Mouse (Mus musculus): ENCODE measurements at regions not wholly inside any gene's neighbourhood (a gene's known extent, or its start where the extent isn't known, plus 50 kb on each side); places are given as distances from the start of the nearest gene placed in this dataset.

DNA sequence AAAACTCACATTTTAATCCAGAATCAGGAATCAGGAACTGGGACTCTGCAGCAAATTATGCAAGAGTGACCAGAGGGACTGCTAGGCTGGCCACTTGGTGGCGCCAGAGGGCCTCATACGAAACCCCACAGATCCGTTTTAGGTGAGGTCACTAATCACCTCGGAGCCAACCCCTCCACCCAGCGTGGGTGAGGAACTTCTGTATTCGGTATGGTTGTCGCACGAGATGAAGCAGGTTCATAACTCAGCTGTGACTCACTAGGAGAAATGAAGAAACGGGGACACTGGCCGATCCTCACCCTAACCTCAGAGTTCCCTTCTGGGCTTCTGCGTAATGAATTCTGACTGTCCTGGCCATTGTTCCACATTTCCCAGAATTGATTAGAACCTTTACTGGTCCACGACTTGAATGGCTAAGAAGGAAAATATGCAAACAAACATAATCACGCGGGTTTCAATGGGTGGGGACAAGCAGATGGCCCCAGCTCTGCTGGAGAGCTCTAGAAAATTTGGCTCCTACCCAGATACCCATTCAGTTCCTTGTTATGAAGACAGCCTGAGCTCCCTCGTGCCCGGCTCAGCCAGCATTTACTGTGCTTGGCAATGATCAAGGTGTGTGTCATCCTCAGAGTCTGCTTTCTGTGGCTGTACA is 148.1 kb downstream of the Thbs2 start:
- Histone ChIP-seq H3K27ac (ENCODE audit: low read length) (no peak overlapping the region), H3K4me3 (ENCODE audit: low read length) (no peak overlapping the region), H3K27me3 (ENCODE audit: control insufficient read depth, insufficient read depth, low read length) (no peaks in the 10 kb centered on the region), H3K9ac (ENCODE audit: low read length) (no peak overlapping the region), H3K9me3 (replicated peaks; ENCODE audit: control insufficient read depth, low read length) (peaks cover 7% of the 10 kb centered on the region), H3K36me3 (ENCODE audit: control insufficient read depth, insufficient read depth) (no peaks in the 10 kb centered on the region), H3K4me1 (ENCODE audit: control insufficient read depth, insufficient read depth, low read length) (no peaks in the 10 kb centered on the region), H3K4me2 (ENCODE audit: low read depth, low read length) (0 out of 2 replicates have a peak overlapping the region, but pooled peaks have one; percentile 16)
- WGBS, result 25% methylated on average over 16 of the region's 16 CpGs
- ATAC-seq (replicated peaks; ENCODE audit: extremely low read depth, insufficient read depth, low FRiP score), result no peak

DNA sequence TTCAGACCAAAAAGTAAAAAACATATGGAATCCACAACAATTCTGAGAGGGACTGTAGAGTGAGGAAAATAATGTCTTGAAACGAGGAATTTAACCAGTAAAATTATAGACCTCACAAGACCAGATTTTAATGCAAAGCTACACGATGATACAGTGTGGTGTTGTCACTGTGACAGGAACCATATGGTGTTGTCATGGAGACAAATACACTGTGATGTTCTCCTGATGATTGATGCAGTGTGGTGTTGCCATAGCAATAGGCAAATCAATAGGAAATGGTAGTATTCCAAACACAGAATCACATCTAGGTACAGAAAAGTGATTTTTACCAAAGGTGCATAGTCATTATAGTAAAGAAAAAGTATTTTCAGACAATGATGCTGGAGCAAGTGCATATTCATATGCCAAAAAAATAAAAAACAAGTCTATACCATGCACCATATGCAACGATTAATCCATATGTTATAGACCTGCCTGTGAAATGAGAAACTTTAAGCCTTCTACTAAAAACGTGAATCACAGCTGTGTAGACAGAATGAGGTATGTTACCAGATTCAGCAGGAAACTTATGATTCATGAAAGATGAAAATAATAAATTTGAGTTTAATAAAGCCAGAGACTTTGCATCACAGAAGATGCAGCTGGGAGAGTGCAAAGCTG is 149.6 kb downstream of the Thbs2 start:
- no peak overlapping the region for H3K9ac ChIP-seq (ENCODE audit: low read length)
- H3K27me3 ChIP-seq (ENCODE audit: control insufficient read depth, insufficient read depth, low read length), result no peaks in the 10 kb centered on the region
- H3K27ac ChIP-seq (ENCODE audit: low read length), result no peak overlapping the region
- 51% methylated on average over 4 of the region's 4 CpGs for WGBS
- H3K4me3 ChIP-seq (ENCODE audit: low read length), result no peak overlapping the region
- H3K4me1 ChIP-seq (ENCODE audit: control insufficient read depth, insufficient read depth, low read length), result no peaks in the 10 kb centered on the region
- no peak overlapping the region for H3K4me2 ChIP-seq (ENCODE audit: low read depth, low read length)
- H3K9me3 ChIP-seq (replicated peaks; ENCODE audit: control insufficient read depth, low read length), result peaks cover 7% of the 10 kb centered on the region
- H3K36me3 ChIP-seq (ENCODE audit: control insufficient read depth, insufficient read depth), result no peaks in the 10 kb centered on the region
- ATAC-seq (replicated peaks; ENCODE audit: extremely low read depth, insufficient read depth, low FRiP score), result no peak

DNA sequence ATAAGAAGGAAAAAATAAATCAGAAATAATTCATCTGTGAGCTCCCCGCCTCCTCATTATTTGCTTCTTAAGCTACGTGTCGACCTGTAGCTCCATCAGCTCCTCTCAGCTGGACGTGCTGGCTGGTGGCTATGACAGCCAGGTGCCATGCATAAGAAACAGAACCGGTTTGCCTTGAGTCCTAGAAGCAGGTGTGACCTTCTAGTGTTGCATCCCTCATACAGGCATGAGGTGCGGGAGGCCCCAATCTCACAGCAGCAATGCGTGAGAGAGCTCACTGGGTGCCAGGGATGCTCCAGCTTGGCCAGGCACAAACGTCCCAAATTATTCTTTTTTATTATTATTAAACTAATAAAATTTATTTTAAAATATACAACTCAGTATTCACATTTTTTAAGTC is 153.0 kb downstream of the Thbs2 start:
- no peak overlapping the region for H3K9ac ChIP-seq (ENCODE audit: low read length)
- WGBS, result 66% methylated on average over 8 of the region's 8 CpGs

DNA sequence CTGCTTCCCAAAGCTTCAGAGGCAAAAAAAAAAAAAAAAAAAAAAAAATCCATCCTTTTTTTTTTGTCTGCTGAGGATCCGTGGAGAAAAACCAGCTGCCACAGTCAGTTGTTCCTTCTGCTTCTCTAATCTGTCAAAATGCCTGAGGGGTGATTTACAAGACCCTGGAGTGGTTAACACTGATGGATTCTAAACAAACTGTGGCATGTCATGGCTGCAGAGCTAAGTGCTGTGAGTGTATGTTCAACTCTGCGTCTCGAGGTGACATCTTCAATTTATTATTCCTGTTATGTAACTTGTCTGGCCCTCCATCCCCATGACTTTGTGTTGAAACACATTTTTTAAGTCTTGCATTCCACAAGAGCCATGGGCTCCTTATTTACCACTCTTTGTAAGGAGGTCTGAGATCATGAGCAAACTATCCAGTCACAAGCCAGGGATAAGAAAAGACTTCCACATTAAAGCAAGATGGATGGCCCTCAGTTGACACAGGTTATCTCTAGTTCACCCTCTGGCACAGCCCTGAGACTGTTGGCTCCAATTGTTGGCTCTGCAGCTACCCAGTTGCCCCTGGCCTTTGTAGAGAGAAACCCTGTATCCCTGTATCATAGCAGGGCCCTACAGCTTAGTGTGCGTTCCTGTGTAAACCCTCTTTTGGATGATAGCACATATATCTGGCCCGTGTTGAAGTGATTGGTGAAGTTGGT is 153.6 kb downstream of the Thbs2 start:
- H3K27me3 ChIP-seq (ENCODE audit: control insufficient read depth, insufficient read depth, low read length), result no peaks in the 10 kb centered on the region
- H3K9ac ChIP-seq (ENCODE audit: low read length), result no peak overlapping the region
- WGBS, result 38% methylated on average over 5 of the region's 5 CpGs
- H3K4me2 ChIP-seq (ENCODE audit: low read depth, low read length), result no peak overlapping the region
- no peaks in the 10 kb centered on the region for H3K4me1 ChIP-seq (ENCODE audit: control insufficient read depth, insufficient read depth, low read length)
- H3K36me3 ChIP-seq (ENCODE audit: control insufficient read depth, insufficient read depth), result no peaks in the 10 kb centered on the region
- H3K27ac ChIP-seq (ENCODE audit: low read length), result no peak overlapping the region
- ATAC-seq (replicated peaks; ENCODE audit: extremely low read depth, insufficient read depth, low FRiP score), result 0 out of 2 replicates have a peak, but pooled peaks have one; percentile 55
- no peaks in the 10 kb centered on the region for H3K9me3 ChIP-seq (replicated peaks; ENCODE audit: control insufficient read depth, low read length)
- H3K4me3 ChIP-seq (ENCODE audit: low read length), result no peak overlapping the region

More for the DNA sequence above, 153.0 kb downstream of the Thbs2 start:
- Histone ChIP-seq H3K9me3 (replicated peaks; ENCODE audit: control insufficient read depth, low read length) (no peaks in the 10 kb centered on the region), H3K4me3 (ENCODE audit: low read length) (no peak overlapping the region), H3K36me3 (ENCODE audit: control insufficient read depth, insufficient read depth) (no peaks in the 10 kb centered on the region), H3K4me2 (ENCODE audit: low read depth, low read length) (no peak overlapping the region), H3K27ac (ENCODE audit: low read length) (no peak overlapping the region), H3K4me1 (ENCODE audit: control insufficient read depth, insufficient read depth, low read length) (no peaks in the 10 kb centered on the region), H3K27me3 (ENCODE audit: control insufficient read depth, insufficient read depth, low read length) (no peaks in the 10 kb centered on the region)
- no peak for ATAC-seq (replicated peaks; ENCODE audit: extremely low read depth, insufficient read depth, low FRiP score)

DNA sequence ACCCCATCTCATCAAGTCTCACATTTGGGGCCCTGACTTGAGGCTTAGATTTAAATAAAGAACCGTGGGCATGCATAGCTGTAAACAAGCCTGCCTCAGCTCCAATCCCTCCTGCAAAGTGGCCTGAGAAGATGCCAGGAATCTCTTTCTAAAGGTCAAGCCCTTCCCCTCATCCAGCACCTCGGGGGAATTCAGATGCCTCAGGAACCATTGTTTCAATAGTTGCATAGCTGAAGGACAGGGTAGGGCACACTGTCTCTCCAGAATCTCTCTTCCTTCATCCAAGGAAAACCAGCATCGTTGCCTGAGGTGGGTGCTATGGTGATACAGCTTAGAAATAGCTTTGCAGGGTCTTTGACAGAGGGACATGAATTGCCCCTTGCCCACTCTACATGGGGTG is 154.4 kb downstream of the Thbs2 start:
- ATAC-seq (replicated peaks; ENCODE audit: extremely low read depth, insufficient read depth, low FRiP score), result no peak
- Histone ChIP-seq H3K36me3 (ENCODE audit: control insufficient read depth, insufficient read depth) (no peaks in the 10 kb centered on the region), H3K4me1 (ENCODE audit: control insufficient read depth, insufficient read depth, low read length) (no peaks in the 10 kb centered on the region), H3K27me3 (ENCODE audit: control insufficient read depth, insufficient read depth, low read length) (no peaks in the 10 kb centered on the region), H3K9me3 (replicated peaks; ENCODE audit: control insufficient read depth, low read length) (no peaks in the 10 kb centered on the region), H3K4me2 (ENCODE audit: low read depth, low read length) (no peak overlapping the region), H3K27ac (ENCODE audit: low read length) (0 out of 2 replicates have a peak overlapping the region, but pooled peaks have one; percentile 9), H3K4me3 (ENCODE audit: low read length) (no peak overlapping the region), H3K9ac (ENCODE audit: low read length) (no peak overlapping the region)
- WGBS, result 28% methylated on average over 3 of the region's 3 CpGs

DNA sequence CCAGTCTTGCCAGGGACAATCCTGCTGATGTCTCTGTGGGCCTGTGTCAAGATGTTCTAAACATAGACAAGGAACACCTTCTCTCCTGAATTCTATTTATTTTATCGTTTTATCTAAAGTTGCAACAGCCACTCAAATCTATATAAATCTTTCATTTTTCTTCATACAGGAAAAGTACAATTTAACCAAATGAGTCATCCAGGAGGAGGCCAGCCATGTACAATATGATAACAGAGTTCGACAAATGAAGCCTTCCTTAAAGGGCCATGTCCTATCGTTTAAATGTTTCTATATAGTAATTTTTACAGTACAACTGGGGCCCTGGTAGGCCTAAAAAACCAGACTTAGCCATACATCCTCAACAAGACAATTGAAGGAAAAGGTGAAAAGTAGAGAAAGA is 154.8 kb downstream of the Thbs2 start:
- H3K9me3 ChIP-seq (replicated peaks; ENCODE audit: control insufficient read depth, low read length), result no peaks in the 10 kb centered on the region
- no peak for ATAC-seq (replicated peaks; ENCODE audit: extremely low read depth, insufficient read depth, low FRiP score)
- H3K4me2 ChIP-seq (ENCODE audit: low read depth, low read length), result no peak overlapping the region
- H3K4me3 ChIP-seq (ENCODE audit: low read length), result no peak overlapping the region
- H3K27me3 ChIP-seq (ENCODE audit: control insufficient read depth, insufficient read depth, low read length), result no peaks in the 10 kb centered on the region
- H3K4me1 ChIP-seq (ENCODE audit: control insufficient read depth, insufficient read depth, low read length), result no peaks in the 10 kb centered on the region
- no peak overlapping the region for H3K9ac ChIP-seq (ENCODE audit: low read length)
- 52% methylated on average over 3 of the region's 3 CpGs for WGBS
- no peak overlapping the region; the same call in 1 of the 2 replicates for H3K27ac ChIP-seq (ENCODE audit: low read length)
- H3K36me3 ChIP-seq (ENCODE audit: control insufficient read depth, insufficient read depth), result no peaks in the 10 kb centered on the region

DNA sequence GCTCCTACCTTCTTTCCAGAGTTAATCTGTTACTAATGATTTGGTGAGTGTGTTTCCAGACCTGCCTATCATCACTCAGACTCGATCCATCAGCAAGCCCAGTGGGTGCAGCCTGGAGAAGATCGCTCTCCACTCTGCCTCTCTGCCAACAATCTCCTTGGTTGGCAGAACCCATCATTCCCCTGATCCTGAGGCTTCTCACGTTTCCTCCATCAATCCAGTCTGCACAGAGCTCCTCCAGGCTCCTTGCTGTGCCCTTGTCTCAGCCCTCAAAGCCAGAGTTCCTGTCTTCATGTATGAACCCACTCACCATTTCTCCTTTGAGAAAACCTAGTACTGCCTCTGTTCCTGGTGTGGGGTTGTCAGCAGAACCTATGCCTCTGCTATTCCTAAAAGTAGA is 155.5 kb downstream of the Thbs2 start:
- Histone ChIP-seq H3K4me2 (ENCODE audit: low read depth, low read length) (no peak overlapping the region), H3K36me3 (ENCODE audit: control insufficient read depth, insufficient read depth) (no peaks in the 10 kb centered on the region), H3K4me3 (ENCODE audit: low read length) (no peak overlapping the region), H3K9ac (ENCODE audit: low read length) (no peak overlapping the region), H3K4me1 (ENCODE audit: control insufficient read depth, insufficient read depth, low read length) (no peaks in the 10 kb centered on the region), H3K27ac (ENCODE audit: low read length) (no peak overlapping the region; the same call in 1 of the 2 replicates), H3K9me3 (replicated peaks; ENCODE audit: control insufficient read depth, low read length) (no peaks in the 10 kb centered on the region), H3K27me3 (ENCODE audit: control insufficient read depth, insufficient read depth, low read length) (no peaks in the 10 kb centered on the region)
- ATAC-seq (replicated peaks; ENCODE audit: extremely low read depth, insufficient read depth, low FRiP score), result no peak
- whole genome bisulfite sequencing, result 54% methylated on average over 3 of the region's 3 CpGs

DNA sequence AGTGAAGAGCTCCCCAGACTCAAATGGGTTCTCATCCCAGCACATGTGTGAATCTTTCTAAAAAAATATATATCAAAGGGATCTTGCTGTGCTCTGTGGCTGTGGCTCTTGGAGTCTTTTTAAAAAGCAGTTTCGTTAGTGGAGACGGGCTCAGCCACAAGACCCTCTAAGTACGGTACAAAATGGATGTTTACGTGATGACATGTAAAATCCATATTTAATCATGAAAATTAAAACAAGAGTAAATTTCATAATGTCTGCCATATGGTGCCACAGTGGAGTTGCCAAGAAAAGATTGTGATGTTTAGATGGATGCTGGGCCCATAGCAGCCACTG is 161.1 kb downstream of the Thbs2 start:
- Histone ChIP-seq H3K9me3 (replicated peaks; ENCODE audit: control insufficient read depth, low read length) (no peaks in the 10 kb centered on the region), H3K36me3 (ENCODE audit: control insufficient read depth, insufficient read depth) (no peaks in the 10 kb centered on the region)

More for the DNA sequence above, 161.1 kb downstream of the Thbs2 start:
- no peak overlapping the region for H3K27ac ChIP-seq (ENCODE audit: low read length)
- H3K4me1 ChIP-seq (ENCODE audit: control insufficient read depth, insufficient read depth, low read length), result no peaks in the 10 kb centered on the region
- H3K9ac ChIP-seq (ENCODE audit: low read length), result no peak overlapping the region
- no peak overlapping the region for H3K4me3 ChIP-seq (ENCODE audit: low read length)
- H3K27me3 ChIP-seq (ENCODE audit: control insufficient read depth, insufficient read depth, low read length), result no peaks in the 10 kb centered on the region
- no peak overlapping the region for H3K4me2 ChIP-seq (ENCODE audit: low read depth, low read length)
- WGBS, result 81% methylated on average over 4 of the region's 4 CpGs
- no peak for ATAC-seq (replicated peaks; ENCODE audit: extremely low read depth, insufficient read depth, low FRiP score)

Measured in heart, embryonic 16.5 days (tissue).